Mouse (Mus musculus): ENCODE results near the gene Il17re. TPM values are rescaled to one million over a fixed set of nuclear protein-coding genes. Genes with fewer than 3 reads are reported as not detected.

Gene Il17re
- polyA plus RNA-seq, 1 experiment from 2014 or later = 0.36 TPM

GRCm38 (mm10) chr6:113494258-113494788 lies 36.0 kb downstream of the Il17re start:
- WGBS (ENCODE audit: insufficient replicate concordance) = 1% methylated on average over 54 of the region's 54 CpGs
- peak overlapping the region; percentile 76 for H3K4me2 ChIP-seq
- H3K4me1 ChIP-seq = peaks cover 16% of the 10 kb centered on the region
- peak overlapping the region; percentile 51 for H3K4me3 ChIP-seq
- peak overlapping the region; percentile 59 for H3K9ac ChIP-seq
- peaks cover 52% of the 10 kb centered on the region for H3K27me3 ChIP-seq (replicated peaks)
- no peaks in the 10 kb centered on the region for H3K9me3 ChIP-seq (replicated peaks)
- ATAC-seq = peak; percentile 74
- peaks cover 17% of the 10 kb centered on the region for H3K36me3 ChIP-seq
- no peak overlapping the region for H3K27ac ChIP-seq

- Histone ChIP-seq H3K4me3 (peak overlapping the region; percentile 51), H3K9me3 (replicated peaks) (no peaks in the 10 kb centered on the region), H3K27ac (no peak overlapping the region), H3K4me1 (peaks cover 16% of the 10 kb centered on the region), H3K9ac (peak overlapping the region; percentile 59), H3K4me2 (peak overlapping the region; percentile 76), H3K36me3 (peaks cover 9% of the 10 kb centered on the region), H3K27me3 (replicated peaks) (peaks cover 61% of the 10 kb centered on the region)
- no peak for ATAC-seq
- 33% methylated on average over 28 of the region's 28 CpGs for WGBS (ENCODE audit: insufficient replicate concordance)
Observed at GRCm38 (mm10) chr6:113495071-113495675, 36.9 kb downstream of the Il17re start.

- Histone ChIP-seq H3K9me3 (replicated peaks) (no peaks in the 10 kb centered on the region), H3K27ac (no peak overlapping the region), H3K9ac (no peak overlapping the region), H3K27me3 (replicated peaks) (peaks cover 94% of the 10 kb centered on the region), H3K4me2 (no peak overlapping the region), H3K4me3 (no peak overlapping the region), H3K4me1 (peaks cover 17% of the 10 kb centered on the region), H3K36me3 (no peaks in the 10 kb centered on the region)
- ATAC-seq = no peak
- 40% methylated on average over 6 of the region's 6 CpGs for WGBS (ENCODE audit: insufficient replicate concordance)
Observed at GRCm38 (mm10) chr6:113499346-113499745, 41.1 kb downstream of the Il17re start.

GRCm38 (mm10) chr6:113501388-113502084 lies 43.3 kb downstream of the Il17re start, which contains the start of gene Prrt3:
TSS of gene Prrt3 (minus strand) at chr6:113501931.
- Histone ChIP-seq H3K4me2 (peak within 1 kb of the TSS; percentile 38), H3K4me3 (no peak within 1 kb of the TSS), H3K27me3 (replicated peaks) (peaks cover 72% of the 10 kb centered on the region), H3K9ac (no peak within 1 kb of the TSS), H3K4me1 (peaks cover 4% of the 10 kb centered on the region; the same call in 1 of the 2 replicates), H3K36me3 (no peaks in the 10 kb centered on the region), H3K9me3 (replicated peaks) (no peaks in the 10 kb centered on the region), H3K27ac (no peak within 1 kb of the TSS)
- ATAC-seq = no peak
- WGBS (ENCODE audit: insufficient replicate concordance) = 13% methylated on average over 32 of the region's 32 CpGs

GRCm38 (mm10) chr6:113502801-113503200 lies 44.5 kb downstream of the Il17re start:
- H3K9ac ChIP-seq = no peak overlapping the region
- peaks cover 60% of the 10 kb centered on the region for H3K27me3 ChIP-seq (replicated peaks)
- no peak overlapping the region for H3K27ac ChIP-seq
- no peak overlapping the region for H3K4me2 ChIP-seq
- no peak for ATAC-seq
- H3K4me1 ChIP-seq = peaks cover 4% of the 10 kb centered on the region; the same call in 1 of the 2 replicates
- no peaks in the 10 kb centered on the region for H3K36me3 ChIP-seq
- WGBS (ENCODE audit: insufficient replicate concordance) = 61% methylated on average over 2 of the region's 2 CpGs
- H3K9me3 ChIP-seq (replicated peaks) = no peaks in the 10 kb centered on the region
- no peak overlapping the region for H3K4me3 ChIP-seq

GRCm38 (mm10) chr6:113505689-113506088 lies 47.4 kb downstream of the Il17re start:
- WGBS (ENCODE audit: insufficient replicate concordance) = 78% methylated on average over 1 of the region's 1 CpGs
- H3K27ac ChIP-seq = no peak overlapping the region
- no peak overlapping the region for H3K4me3 ChIP-seq
- peaks cover 34% of the 10 kb centered on the region for H3K27me3 ChIP-seq (replicated peaks)
- ATAC-seq = no peak
- peaks cover 4% of the 10 kb centered on the region; the same call in 1 of the 2 replicates for H3K4me1 ChIP-seq
- no peak overlapping the region for H3K4me2 ChIP-seq
- no peaks in the 10 kb centered on the region for H3K9me3 ChIP-seq (replicated peaks)
- no peak overlapping the region for H3K9ac ChIP-seq
- H3K36me3 ChIP-seq = no peaks in the 10 kb centered on the region

GRCm38 (mm10) chr6:113507130-113507529 lies 48.8 kb downstream of the Il17re start:
- peaks cover 20% of the 10 kb centered on the region for H3K27me3 ChIP-seq (replicated peaks)
- no peak overlapping the region for H3K4me3 ChIP-seq
- no peaks in the 10 kb centered on the region for H3K9me3 ChIP-seq (replicated peaks)
- no peak for ATAC-seq
- H3K9ac ChIP-seq = no peak overlapping the region
- no peak overlapping the region for H3K27ac ChIP-seq
- H3K4me1 ChIP-seq = no peaks in the 10 kb centered on the region
- 0 out of 2 replicates have a peak, but pooled peaks cover 2% of the 10 kb centered on the region for H3K36me3 ChIP-seq
- no peak overlapping the region for H3K4me2 ChIP-seq

GRCm38 (mm10) chr6:113508272-113508946 lies 50.1 kb downstream of the Il17re start:
- Histone ChIP-seq H3K27ac (no peak overlapping the region), H3K4me1 (no peaks in the 10 kb centered on the region), H3K9ac (no peak overlapping the region), H3K4me3 (no peak overlapping the region), H3K4me2 (no peak overlapping the region), H3K36me3 (peaks cover 11% of the 10 kb centered on the region), H3K9me3 (replicated peaks) (no peaks in the 10 kb centered on the region), H3K27me3 (replicated peaks) (peaks cover 7% of the 10 kb centered on the region; the same call in 1 of the 2 replicates)
- ATAC-seq = no peak
- 57% methylated on average over 7 of the region's 7 CpGs for WGBS (ENCODE audit: insufficient replicate concordance)

- 61% methylated on average over 5 of the region's 5 CpGs for WGBS (ENCODE audit: insufficient replicate concordance)
Observed at GRCm38 (mm10) chr6:113508947-113509280, 50.6 kb downstream of the Il17re start.

GRCm38 (mm10) chr6:113513944-113514343 lies 55.7 kb downstream of the Il17re start:
- Histone ChIP-seq H3K36me3 (peaks cover 67% of the 10 kb centered on the region), H3K4me1 (no peaks in the 10 kb centered on the region), H3K9me3 (replicated peaks) (no peaks in the 10 kb centered on the region), H3K4me2 (no peak overlapping the region), H3K27me3 (replicated peaks) (no peaks in the 10 kb centered on the region), H3K27ac (no peak overlapping the region), H3K9ac (no peak overlapping the region), H3K4me3 (no peak overlapping the region)
- WGBS (ENCODE audit: insufficient replicate concordance) = 85% methylated on average over 6 of the region's 6 CpGs
- ATAC-seq = no peak

More at GRCm38 (mm10) chr6:113508947-113509280, 50.6 kb downstream of the Il17re start:
- H3K4me1 ChIP-seq = no peaks in the 10 kb centered on the region
- no peak overlapping the region for H3K4me3 ChIP-seq
- no peak overlapping the region for H3K9ac ChIP-seq
- H3K9me3 ChIP-seq (replicated peaks) = no peaks in the 10 kb centered on the region
- H3K27me3 ChIP-seq (replicated peaks) = 0 out of 2 replicates have a peak, but pooled peaks cover 4% of the 10 kb centered on the region
- ATAC-seq = no peak
- H3K4me2 ChIP-seq = no peak overlapping the region
- peaks cover 17% of the 10 kb centered on the region for H3K36me3 ChIP-seq
- H3K27ac ChIP-seq = no peak overlapping the region

- Histone ChIP-seq H3K4me3 (no peak overlapping the region), H3K4me2 (no peak overlapping the region), H3K9ac (no peak overlapping the region), H3K4me1 (no peaks in the 10 kb centered on the region), H3K27ac (no peak overlapping the region), H3K9me3 (replicated peaks) (no peaks in the 10 kb centered on the region), H3K27me3 (replicated peaks) (no peaks in the 10 kb centered on the region), H3K36me3 (peaks cover 73% of the 10 kb centered on the region)
- 78% methylated on average over 3 of the region's 3 CpGs for WGBS (ENCODE audit: insufficient replicate concordance)
- no peak for ATAC-seq
Observed at GRCm38 (mm10) chr6:113514600-113514999, 56.3 kb downstream of the Il17re start.
